Mouse (Mus musculus) forebrain, embryonic 14.5 days (tissue): ENCODE measurements around the gene Nectin2. TPM values are rescaled to one million over a fixed set of nuclear protein-coding genes. Genes with fewer than 3 reads are reported as not detected.

Experiments
- ATAC-seq: fragments of 200-750 bp; cut with Nextera tagmentation; 2 replicates; pipeline ENCODE4 v1.8.0; 2017; ENCODE audit warnings: mild to moderate bottlenecking, moderate library complexity
- DNase-seq: peaks from one replicate; pipeline ENCODE4 v3.0.0-alpha.2; 2015; ENCODE audit warnings: low spot score
- H3K27ac ChIP-seq: fragments of 300-500 bp; sonication (generic); 2 replicates; pipeline ENCODE4 v1.5.1; 2014; ENCODE audit warnings: low read depth, mild to moderate bottlenecking, control low read depth, low read length, moderate library complexity
- H3K27me3 ChIP-seq: fragments of 300-500 bp; sonication (generic); replicated peaks from 2 replicates; pipeline ENCODE4 v1.6.1; 2014; ENCODE audit warnings: low read length, control low read depth, mixed read lengths; ENCODE audit not compliant: control insufficient read depth, insufficient read depth
- H3K36me3 ChIP-seq: fragments of 300-500 bp; sonication (generic); 2 replicates; pipeline ENCODE4 v1.6.1; 2014; ENCODE audit warnings: low read length, control low read depth; ENCODE audit not compliant: control insufficient read depth, insufficient read depth
- H3K4me1 ChIP-seq: fragments of 300-500 bp; sonication (generic); 2 replicates; pipeline ENCODE4 v1.6.1; 2014; ENCODE audit warnings: antibody characterized with exemption, low read length, control low read depth; ENCODE audit not compliant: control insufficient read depth, insufficient read depth
- H3K4me2 ChIP-seq: fragments of 300-500 bp; sonication (generic); 2 replicates; pipeline ENCODE4 v1.6.1; 2014; ENCODE audit warnings: mild to moderate bottlenecking, control low read depth, low read length
- H3K4me3 ChIP-seq: fragments of 300-500 bp; sonication (generic); 2 replicates; pipeline ENCODE4 v1.5.1; 2014; ENCODE audit warnings: low read depth, low read length, control low read depth
- H3K9ac ChIP-seq: fragments of 300-500 bp; sonication (generic); 2 replicates; pipeline ENCODE4 v1.6.1; 2014; ENCODE audit warnings: mild to moderate bottlenecking, low read length, control low read depth, moderate library complexity
- H3K9me3 ChIP-seq: fragments of 300-500 bp; sonication (generic); replicated peaks from 2 replicates; pipeline ENCODE4 v1.6.1; 2016; ENCODE audit warnings: low read length, control low read depth, mixed read lengths; ENCODE audit not compliant: control insufficient read depth
- WGBS: fragments of 180-500 bp; shearing (Covaris S2); extraction: QIAGEN DNeasy Blood & Tissue Kit; methylation state at CpG from one replicate; pipeline ENCODE4 v1.1.7; 2014; 5-methylcytosine and 5-hydroxymethylcytosine counted together
- polyA plus RNA-seq: library from polyadenylated mRNA; unstranded; fragments of >200 nt; fragmentation: Nextera tagmentation; extraction: Ambion mirVana; gene quantifications from 2 replicates; pipeline ENCODE4 v1.2.1, GENCODE M21; 2014

Gene Nectin2
- polyA plus RNA-seq, 1 experiment from 2014 or later, result 33.0 TPM

DNA sequence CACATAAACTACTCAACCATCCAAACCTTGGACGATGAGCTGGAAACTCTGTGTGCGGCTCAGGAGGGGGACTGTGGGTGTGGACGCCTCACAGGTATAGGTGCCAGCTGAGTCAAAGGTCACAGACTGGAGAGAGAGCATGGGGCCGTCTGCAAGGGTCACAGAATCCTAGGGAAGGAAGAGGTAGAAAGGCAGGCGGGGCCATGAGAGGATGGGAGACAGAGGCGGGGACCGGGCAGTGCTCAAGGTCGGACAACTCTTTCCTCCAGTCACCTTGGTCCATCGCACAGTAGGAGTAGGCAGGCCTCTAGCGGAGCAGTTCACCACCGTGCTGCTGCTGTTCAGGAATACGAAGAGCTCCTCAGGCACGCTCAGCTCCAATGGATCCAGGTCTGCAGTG is 9.7 kb upstream of the Nectin2 start:
- Histone ChIP-seq H3K9me3 (no peaks in the 10 kb centered on the region), H3K9ac (no peak overlapping the region)
- no peak for ATAC-seq

DNA sequence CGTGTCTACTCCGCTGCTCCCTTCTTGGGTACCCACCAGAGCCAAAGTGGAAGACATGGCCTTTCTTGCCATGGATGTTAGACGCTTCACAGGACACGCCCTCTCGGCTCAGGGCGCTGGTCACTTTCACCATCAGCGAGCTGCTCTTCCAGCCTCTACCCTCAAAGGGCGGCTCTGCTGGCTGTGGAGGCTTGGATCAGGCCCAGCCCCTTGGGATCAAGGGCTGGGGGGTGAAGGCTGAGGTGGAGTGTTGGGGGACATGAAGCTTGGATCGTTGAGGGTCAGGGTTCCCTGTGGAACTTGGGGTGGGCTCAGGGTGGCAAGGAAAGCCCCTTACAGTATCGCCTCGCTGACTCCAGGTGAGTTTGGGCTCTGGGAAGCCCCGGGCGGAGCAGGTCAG is 8.3 kb upstream of the Nectin2 start:
- Histone ChIP-seq H3K36me3 (no peaks in the 10 kb centered on the region), H3K9me3 (no peaks in the 10 kb centered on the region), H3K4me1 (no peaks in the 10 kb centered on the region), H3K27ac (no peak overlapping the region), H3K4me2 (no peak overlapping the region), H3K27me3 (no peaks in the 10 kb centered on the region), H3K4me3 (no peak overlapping the region), H3K9ac (no peak overlapping the region)
- no peak for ATAC-seq
- 91% methylated on average over 13 of the region's 13 CpGs for WGBS
- no peak for DNase-seq

More for the DNA sequence above, 9.7 kb upstream of the Nectin2 start:
- DNase-seq, result no peak
- WGBS, result 90% methylated on average over 13 of the region's 13 CpGs
- Histone ChIP-seq H3K27me3 (no peaks in the 10 kb centered on the region), H3K27ac (no peak overlapping the region), H3K36me3 (no peaks in the 10 kb centered on the region), H3K4me2 (no peak overlapping the region), H3K4me3 (no peak overlapping the region), H3K4me1 (no peaks in the 10 kb centered on the region)

DNA sequence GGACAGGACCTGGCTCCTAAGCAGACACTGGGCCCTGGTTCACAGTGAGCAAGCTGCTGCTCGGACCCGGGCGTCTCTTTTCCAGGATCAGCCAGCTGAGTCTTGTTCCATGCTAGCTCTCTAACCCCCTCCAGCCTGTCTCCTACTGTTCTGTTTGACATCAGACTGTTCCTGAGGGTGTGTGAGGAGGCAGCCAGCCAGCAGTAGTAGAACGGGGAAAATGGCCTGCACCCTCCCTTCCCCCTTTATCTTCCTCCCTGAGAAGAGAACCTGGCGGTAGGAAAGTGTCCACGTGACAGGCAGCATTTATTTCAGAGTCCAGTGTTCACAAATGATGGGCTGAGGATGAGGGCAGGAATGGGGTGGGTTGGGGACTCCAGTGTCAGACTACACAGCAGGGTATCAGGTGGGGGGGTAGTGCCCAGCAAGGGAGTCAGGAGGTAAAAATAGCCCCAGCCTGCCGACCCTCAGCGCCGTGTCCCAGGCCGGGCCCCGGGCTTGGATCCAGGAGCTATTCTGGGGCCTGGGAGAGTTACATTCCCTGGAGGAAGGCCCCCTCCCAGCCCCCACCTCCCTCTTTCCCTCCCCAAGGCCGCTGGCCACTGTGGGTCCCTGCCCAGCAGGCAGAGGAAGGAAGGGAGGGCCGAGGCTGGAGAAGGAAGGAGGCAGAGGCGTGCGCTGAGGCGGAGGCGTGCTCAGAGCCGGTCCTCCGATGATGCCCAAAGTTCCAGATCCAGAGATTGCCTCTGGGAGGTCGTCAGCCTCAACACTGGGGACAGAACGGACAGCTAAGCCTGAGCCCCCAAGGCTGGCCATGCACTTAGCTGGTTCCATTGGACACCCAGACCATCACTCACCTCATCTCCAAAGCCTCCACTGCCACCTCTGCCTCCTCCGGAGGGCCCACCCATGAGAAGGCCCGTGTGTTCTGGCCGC is 5.8 kb upstream of the Nectin2 start:
- ATAC-seq (no peak), DNase-seq (no peak)
- Histone ChIP-seq H3K4me3 (no peak overlapping the region), H3K9ac (no peak overlapping the region), H3K36me3 (no peaks in the 10 kb centered on the region), H3K9me3 (no peaks in the 10 kb centered on the region), H3K27me3 (no peaks in the 10 kb centered on the region), H3K4me1 (no peaks in the 10 kb centered on the region), H3K4me2 (no peak overlapping the region), H3K27ac (no peak overlapping the region)
- 78% methylated on average over 23 of the region's 24 CpGs for WGBS

DNA sequence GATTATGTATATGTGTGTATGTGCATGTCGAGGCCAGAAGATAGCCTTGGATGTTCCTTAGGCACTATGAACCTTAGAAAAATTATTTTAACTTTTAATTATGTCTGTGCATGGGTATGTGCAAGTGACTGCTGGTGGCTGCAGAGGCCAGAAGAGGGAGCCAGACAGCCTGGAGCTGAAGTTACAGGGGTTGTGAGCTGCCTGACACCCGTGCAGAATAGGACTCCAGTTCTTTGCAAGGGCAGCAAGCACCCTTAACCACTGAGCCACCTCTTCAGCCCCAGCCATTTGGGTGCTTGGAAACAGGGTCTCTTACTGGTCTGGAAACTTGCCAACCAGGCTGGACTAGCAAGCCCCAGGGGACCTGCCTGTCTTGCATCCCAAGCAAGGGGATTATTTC is 4.7 kb upstream of the Nectin2 start:
- Histone ChIP-seq H3K4me3 (no peak overlapping the region), H3K9me3 (no peaks in the 10 kb centered on the region), H3K27ac (no peak overlapping the region), H3K9ac (no peak overlapping the region), H3K4me1 (no peaks in the 10 kb centered on the region), H3K36me3 (no peaks in the 10 kb centered on the region), H3K27me3 (no peaks in the 10 kb centered on the region), H3K4me2 (no peak overlapping the region)
- 86% methylated on average over 2 of the region's 2 CpGs for WGBS
- ATAC-seq, result no peak
- no peak for DNase-seq

DNA sequence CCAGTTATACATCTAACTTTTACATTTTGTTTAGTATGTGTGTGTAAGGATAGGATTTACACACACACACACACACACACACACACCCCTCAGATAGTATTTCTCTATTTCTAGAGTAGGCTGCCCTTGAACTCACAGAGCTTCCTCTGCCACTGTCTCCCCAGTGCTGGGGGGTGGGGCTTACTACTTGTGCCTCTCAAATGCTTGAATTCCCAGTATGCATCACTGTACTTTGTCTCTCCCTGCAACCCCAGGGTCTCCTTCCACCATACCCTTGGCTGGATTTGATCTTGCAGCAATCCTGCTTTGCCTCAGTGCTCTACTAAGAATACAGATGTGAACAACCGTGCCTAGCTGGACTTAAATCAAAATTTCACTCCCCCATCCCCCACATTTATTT is 3.8 kb upstream of the Nectin2 start:
- WGBS, result 92% methylated on average over 1 of the region's 1 CpGs
- Histone ChIP-seq H3K4me2 (no peak overlapping the region), H3K9ac (no peak overlapping the region), H3K27me3 (no peaks in the 10 kb centered on the region), H3K4me1 (no peaks in the 10 kb centered on the region), H3K27ac (no peak overlapping the region), H3K36me3 (no peaks in the 10 kb centered on the region), H3K4me3 (no peak overlapping the region), H3K9me3 (no peaks in the 10 kb centered on the region)
- DNase-seq, result no peak
- no peak for ATAC-seq

DNA sequence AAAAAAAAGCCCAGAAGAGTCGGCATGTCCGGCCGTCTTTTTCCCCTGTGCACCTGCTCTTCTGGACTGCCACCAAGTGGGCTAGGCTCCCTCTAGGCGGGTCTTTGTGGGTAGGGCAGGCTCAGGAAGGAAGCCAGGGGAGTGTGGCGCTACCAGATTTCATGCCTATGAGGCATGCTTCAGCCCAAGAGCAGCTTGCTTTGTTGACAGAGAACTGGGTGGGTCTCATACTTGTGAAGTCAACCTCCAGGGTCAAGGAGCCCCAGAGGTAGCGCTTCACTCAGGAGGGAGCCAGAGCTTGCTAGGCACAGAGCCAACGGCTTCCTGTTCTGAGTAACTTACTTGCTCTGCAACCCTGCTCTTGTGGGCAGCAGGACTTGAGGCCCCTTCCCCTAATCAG is 3.3 kb upstream of the Nectin2 start:
- DNase-seq (no peak), ATAC-seq (no peak)
- H3K36me3 ChIP-seq, result no peaks in the 10 kb centered on the region
- no peak overlapping the region for H3K4me3 ChIP-seq
- no peak overlapping the region for H3K4me2 ChIP-seq
- no peak overlapping the region for H3K27ac ChIP-seq
- 82% methylated on average over 7 of the region's 7 CpGs for WGBS
- H3K9me3 ChIP-seq, result no peaks in the 10 kb centered on the region
- H3K4me1 ChIP-seq, result no peaks in the 10 kb centered on the region
- H3K27me3 ChIP-seq, result no peaks in the 10 kb centered on the region
- H3K9ac ChIP-seq, result no peak overlapping the region

DNA sequence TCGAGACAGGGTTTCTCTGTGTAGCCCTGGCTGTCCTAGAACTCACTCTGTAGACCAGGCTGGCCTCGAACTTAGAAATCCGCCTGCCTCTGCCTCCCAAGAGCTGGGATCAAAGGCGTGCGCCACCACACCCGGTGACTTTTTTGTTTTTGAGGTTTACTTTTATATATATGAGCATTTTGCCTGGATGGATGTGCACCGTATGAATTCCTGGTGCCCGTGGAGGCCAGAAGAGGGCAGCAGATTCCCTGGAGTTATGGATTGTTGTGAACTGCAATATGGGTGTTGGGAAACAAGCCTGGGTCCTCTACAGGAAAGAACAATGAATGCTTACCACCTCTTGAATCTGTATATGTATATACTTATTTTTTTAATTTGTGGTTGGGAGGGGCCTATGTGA is 2.4 kb upstream of the Nectin2 start:
- DNase-seq, result no peak
- no peak overlapping the region for H3K4me2 ChIP-seq
- H3K27ac ChIP-seq, result no peak overlapping the region
- WGBS, result 75% methylated on average over 8 of the region's 8 CpGs
- H3K9me3 ChIP-seq, result no peaks in the 10 kb centered on the region
- no peaks in the 10 kb centered on the region for H3K27me3 ChIP-seq
- no peaks in the 10 kb centered on the region for H3K36me3 ChIP-seq
- no peak for ATAC-seq
- peaks cover 9% of the 10 kb centered on the region; the same call in 1 of the 2 replicates for H3K4me1 ChIP-seq
- no peak overlapping the region for H3K4me3 ChIP-seq
- no peak overlapping the region for H3K9ac ChIP-seq

DNA sequence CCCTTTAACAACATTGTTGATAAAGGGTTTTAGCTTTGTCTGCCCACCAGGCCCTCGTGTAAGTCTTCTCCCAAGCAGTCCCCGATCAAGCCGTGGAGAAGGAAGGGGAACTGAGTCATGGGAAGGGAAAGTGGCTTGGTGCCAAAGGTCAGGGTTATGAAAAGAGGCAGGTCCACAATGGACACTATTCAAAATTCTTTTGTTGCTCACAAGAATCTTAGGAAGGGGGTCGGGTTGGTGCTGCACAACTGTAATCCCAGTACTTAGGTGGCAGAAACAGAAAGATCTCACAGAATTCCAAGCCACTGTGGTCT is 744 bp upstream of the Nectin2 start:
- DNase-seq (no peak), ATAC-seq (no peak)
- Histone ChIP-seq H3K36me3 (no peaks in the 10 kb centered on the region), H3K4me3 (no peak overlapping the region), H3K27ac (no peak overlapping the region), H3K9ac (no peak overlapping the region), H3K27me3 (no peaks in the 10 kb centered on the region), H3K4me1 (peaks cover 20% of the 10 kb centered on the region), H3K4me2 (no peak overlapping the region), H3K9me3 (no peaks in the 10 kb centered on the region)
- 51% methylated on average over 4 of the region's 4 CpGs for WGBS

DNA sequence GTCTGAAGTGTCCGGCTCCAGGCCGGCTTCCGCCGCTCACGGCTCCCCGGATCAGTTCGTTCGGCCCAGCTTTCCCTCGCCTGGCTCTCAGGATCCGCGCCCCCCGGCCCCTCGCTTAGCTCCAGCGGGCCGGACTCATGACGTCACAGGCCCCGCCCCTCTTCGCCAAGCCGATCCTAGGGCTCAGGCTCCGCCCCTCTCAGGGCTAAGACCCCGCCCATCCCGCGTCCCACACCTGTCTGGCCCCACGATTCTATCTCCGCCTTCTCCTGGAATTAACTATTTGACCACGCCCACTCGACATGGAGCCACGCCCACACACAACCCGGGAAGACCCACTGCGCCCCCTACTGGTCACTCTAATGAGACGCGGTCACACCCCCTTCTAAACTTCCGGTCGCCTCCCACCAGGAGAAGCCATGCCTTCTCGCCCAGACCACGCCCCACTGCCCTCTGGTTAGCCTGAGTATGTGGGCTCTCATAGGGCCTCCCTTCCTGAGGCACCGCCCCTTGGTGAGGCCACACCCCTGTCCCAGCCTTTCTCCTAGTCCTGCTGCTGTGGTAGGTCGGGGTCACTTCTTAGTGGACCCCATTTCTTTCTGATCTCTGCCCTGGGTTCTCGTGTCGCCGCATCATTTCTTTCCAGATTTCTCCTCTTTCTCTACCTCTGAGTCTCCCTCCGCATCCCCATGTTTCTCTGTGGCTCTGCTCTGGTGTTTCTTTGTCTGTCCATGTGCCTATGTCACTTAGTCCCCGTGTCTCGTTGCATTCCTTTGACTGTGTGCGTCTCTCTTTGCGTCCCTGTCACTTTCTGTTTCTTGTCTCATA is 680 bp downstream of the Nectin2 start:
- H3K4me3 ChIP-seq, result peak overlapping the region; percentile 77
- H3K9me3 ChIP-seq, result no peaks in the 10 kb centered on the region
- no peaks in the 10 kb centered on the region for H3K36me3 ChIP-seq
- peak overlapping the region; percentile 90 for H3K9ac ChIP-seq
- peak; percentile 92 for ATAC-seq
- peak overlapping the region; percentile 89 for H3K4me2 ChIP-seq
- H3K27ac ChIP-seq, result peak overlapping the region; percentile 70
- no peaks in the 10 kb centered on the region for H3K27me3 ChIP-seq
- under 1% methylated on average over 40 of the region's 46 CpGs for WGBS
- peak; percentile 97 for DNase-seq
- H3K4me1 ChIP-seq, result peaks cover 20% of the 10 kb centered on the region
